Mouse (Mus musculus) frontal cortex, postnatal 14 days (tissue): ENCODE data around the gene Vamp4.

Source experiments
- DNase-seq, 2 experiments: peaks; one replicate each; pipeline ENCODE4 v3.0.0; 2022; ENCODE audit warnings: low spot score in 2 of 2

Gene Vamp4

GRCm38 (mm10) chr1:162648416-162648815, 78.1 kb downstream of the Vamp4 start:
- DNase-seq, result no peak
